Mouse (Mus musculus) bone marrow macrophage, adult 2 months (primary cell): ENCODE results near the gene Ankrd33b.

Experiments
- CTCF ChIP-seq: IDR thresholded peaks from 2 replicates; pipeline ENCODE4 v1.5.1; 2012; ENCODE audit warnings: low read depth, mild to moderate bottlenecking, low read length, moderate library complexity
- POLR2A ChIP-seq: IDR thresholded peaks from 2 replicates; pipeline ENCODE4 v1.6.1; 2012; ENCODE audit warnings: mild to moderate bottlenecking, low read depth, low read length, borderline replicate concordance

- TF ChIP-seq CTCF (no peak), POLR2A (no peak)
Observed at GRCm38 (mm10) chr15:31381936-31382468, 14.5 kb upstream of the Ankrd33b start.
